Mouse (Mus musculus): ENCODE results near the gene Tcf12.

Tcf12 gene

DNA sequence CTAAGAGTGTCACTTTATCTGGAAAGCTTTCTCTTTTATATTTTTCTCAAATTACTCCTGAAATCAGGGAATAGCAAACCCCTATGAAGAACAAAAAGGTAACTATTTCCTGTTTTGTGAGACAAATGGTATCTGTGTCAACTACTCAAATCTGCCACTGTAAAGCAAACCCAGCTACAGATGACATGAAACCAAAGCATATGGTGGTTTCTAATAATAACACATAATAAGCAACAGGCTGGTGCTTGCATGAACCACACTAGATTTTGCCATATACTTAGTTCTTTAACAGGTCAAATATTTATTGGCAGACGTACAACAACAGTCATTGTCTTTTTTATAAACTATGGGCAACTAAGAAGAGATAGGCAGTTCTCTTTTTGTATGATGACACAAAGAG is 253.7 kb downstream of the Tcf12 start:
- in situ Hi-C loops (cut with MboI; ENCODE audit: unreplicated experiment in 2 of 2), result no loop called here

DNA sequence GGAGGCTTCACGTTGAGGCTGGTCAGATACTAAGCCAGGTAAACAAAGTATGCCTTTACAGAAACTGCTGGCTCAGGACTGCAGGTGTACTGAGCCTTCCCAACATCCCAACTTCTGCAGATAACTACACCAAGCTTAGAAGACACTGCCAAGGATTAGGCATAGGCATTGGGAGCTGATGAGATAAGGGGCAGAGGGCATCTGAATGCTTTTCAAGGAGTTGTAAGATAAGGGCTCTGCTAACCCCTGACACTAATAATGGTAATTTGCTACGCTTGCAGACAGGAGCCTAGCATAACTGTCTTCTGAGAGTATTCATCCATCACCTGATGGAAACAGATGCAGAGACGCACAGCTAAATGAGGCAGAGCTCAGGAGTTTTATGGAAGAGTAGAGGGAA is 257.8 kb downstream of the Tcf12 start:
- in situ Hi-C loops (cut with MboI; ENCODE audit: unreplicated experiment in 2 of 2), result no loop called here

DNA sequence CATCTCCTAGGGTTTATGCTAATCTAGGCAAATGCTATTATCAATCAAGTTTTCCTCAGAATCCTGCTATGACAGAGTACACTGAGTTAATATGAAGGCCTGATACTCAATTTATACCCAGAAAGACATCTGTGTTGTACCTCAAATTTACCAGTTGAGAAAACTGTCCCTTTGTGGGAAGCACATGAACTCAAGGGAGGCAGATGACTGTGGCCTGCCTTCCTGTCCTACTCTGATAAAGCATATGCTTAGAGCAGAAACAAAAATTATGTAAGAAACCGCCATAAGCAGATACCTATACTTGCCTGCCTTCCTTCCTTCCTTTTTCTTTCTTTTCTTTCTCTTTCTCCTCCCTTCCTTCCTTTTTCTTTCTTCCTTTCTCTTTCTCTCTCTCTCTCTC is 261.4 kb downstream of the Tcf12 start:
- in situ Hi-C loops (cut with MboI; ENCODE audit: unreplicated experiment in 2 of 2), result no loop called here

DNA sequence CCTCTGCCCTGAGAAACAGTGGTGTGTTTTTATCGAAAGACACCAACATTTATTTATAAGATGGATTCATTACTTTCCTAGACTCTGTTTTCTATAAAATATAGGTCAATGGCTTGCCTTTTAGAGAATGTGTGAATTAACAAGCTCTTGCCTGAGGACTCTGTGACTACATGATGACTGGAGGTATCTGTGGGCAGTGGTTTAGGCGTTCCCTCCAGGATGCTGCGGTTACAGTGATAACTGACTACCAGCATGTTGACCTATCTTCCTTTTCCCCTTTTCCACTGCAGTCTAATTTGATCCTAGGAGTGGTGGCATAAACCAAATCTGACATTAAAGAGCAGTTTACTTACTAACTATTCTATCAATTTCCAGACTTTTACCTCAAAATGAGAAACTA is 263.3 kb downstream of the Tcf12 start:
- in situ Hi-C loops (cut with MboI; ENCODE audit: unreplicated experiment in 2 of 2), result no loop called here

DNA sequence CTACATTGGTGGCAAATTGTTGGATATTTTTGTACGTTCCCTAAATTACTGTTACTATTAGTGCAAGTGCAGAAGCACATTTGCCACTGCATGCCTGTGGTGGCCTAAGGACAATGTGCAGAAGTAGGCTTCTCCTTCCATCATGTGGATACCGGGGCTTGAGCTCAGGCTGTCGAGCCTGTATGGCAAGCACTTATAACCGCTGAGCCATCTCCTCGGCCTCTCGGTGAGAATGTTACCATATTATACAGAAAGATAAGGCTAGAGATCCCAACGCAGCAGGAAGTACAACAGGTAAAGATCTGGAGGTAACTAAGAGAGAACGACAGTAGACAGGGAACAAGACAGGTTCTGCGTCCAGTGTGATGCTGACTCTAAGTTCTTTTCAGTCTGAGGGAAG is 263.8 kb downstream of the Tcf12 start:
- in situ Hi-C loops (cut with MboI; ENCODE audit: unreplicated experiment in 2 of 2), result no loop called here

DNA sequence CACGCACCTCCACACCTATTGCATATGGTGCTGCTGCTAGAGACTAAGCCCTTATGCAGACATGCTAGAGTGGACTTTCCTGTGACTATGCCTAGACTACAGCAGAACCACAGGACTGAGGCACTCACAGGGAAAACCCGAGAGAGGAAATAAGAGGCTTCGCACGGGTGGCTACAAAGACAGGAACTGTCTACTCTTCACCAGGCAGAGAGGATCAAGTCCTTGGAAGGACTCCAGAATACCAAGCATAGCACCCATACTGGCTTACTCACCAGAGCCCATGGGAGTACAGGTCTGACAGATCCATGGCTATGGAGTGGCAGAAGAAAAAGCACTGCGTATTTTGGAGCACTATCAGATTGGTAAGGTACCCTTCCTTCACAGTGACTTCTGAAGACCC is 269.8 kb downstream of the Tcf12 start:
- in situ Hi-C loops (cut with MboI; ENCODE audit: unreplicated experiment in 2 of 2), result no loop called here

DNA sequence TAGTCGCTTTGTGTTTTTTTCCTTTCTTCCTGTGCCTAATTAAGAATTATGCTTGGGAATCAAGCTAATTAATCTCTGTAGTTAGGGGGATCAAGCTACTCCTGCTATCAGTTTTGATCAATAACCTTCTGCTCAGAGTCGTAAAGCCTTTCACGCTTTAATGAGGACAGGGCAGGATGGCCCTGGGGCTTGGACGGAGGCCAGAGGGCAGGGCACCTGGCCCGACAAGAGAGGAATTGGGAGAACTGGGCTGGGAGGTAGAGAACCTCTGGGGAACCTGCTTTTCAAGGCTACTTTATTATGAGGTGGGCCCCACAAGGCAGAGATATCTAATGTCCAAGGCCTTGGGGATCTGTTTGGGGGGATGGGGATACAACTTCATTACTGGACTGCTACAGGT is 274.3 kb downstream of the Tcf12 start:
- in situ Hi-C loops (cut with MboI; ENCODE audit: unreplicated experiment in 2 of 2), result loop anchor here (10.0 kb wide), 1 partner anchor 117 kb away; no protein-coding TSS in a partner anchor

DNA sequence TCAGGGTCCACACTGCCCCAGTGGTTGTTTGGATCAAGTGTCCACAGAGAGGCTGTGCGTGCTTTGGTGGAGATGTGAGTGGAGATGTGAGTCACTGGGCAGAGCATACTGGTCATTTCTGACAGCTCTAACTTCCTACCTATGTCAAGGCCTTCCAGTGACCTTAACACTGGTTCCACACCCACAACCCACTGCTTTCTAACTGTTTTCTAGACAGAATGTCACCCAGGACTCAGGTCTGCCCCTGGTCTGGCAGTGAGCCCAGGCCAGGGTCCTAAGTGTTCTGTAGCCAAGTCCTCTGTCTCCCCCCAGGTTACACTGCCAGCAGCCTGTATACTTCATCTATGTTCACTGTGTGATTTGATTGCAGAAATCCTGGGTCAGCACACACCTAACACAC is 275.3 kb downstream of the Tcf12 start:
- in situ Hi-C loops (cut with MboI; ENCODE audit: unreplicated experiment in 2 of 2), result loop anchor here (10.0 kb wide), 1 partner anchor 118 kb away; no protein-coding TSS in a partner anchor

DNA sequence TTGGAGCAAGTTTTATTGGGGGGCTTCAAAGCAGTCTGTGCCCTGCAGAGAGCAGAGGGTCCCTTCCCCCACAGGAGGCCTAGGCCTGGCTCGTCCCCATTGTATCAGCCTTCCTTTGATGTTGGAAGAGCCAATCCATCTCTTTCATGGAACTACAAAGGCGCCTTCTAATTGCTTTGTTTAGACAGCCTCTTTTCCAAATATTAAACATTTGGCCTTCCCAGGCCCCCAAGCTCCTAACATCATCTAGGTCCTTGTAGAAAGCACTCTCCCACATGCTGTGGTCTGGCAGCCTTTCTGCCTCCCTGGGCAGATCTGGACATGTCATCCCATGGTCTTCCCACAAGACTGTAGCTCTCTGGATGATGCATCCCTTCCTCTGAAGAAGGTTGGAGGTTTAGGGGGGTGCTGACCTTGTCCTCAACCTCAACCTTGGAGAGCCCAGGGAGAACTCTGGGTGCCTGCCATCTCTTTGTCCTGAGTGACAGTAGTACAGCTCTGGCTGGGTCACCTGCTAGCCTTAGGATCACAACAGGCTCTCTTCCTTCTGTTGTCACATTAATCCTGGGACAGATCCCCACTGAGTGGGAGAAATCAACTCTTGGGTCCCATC is 276.4 kb downstream of the Tcf12 start:
- in situ Hi-C loops (cut with MboI; ENCODE audit: unreplicated experiment in 2 of 2), result loop anchor here (10.0 kb wide), 1 partner anchor 119 kb away; no protein-coding TSS in a partner anchor

DNA sequence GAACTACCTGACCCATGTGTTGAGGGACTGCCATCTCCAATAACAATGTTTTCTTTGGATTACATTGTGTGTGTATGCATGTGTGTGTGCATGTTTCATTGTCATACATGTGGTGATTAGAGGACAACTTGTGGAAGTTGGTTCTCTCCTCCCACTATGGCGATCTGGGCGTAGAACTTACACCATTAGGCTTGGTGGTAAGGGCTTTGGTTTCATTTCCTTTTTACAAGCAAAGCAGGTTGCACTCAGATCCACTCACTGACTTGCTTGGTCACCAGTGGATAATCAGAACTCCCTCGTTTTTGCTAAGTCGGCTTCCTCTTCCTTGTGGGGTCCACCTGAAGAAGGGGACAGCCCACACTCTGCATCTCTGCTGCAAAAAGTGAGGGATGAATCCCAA is 277.0 kb downstream of the Tcf12 start:
- in situ Hi-C loops (cut with MboI; ENCODE audit: unreplicated experiment in 2 of 2), result loop anchor here (5.0 to 10.0 kb wide), 4 partner anchors 120 to 573 kb away; no protein-coding TSS in a partner anchor

DNA sequence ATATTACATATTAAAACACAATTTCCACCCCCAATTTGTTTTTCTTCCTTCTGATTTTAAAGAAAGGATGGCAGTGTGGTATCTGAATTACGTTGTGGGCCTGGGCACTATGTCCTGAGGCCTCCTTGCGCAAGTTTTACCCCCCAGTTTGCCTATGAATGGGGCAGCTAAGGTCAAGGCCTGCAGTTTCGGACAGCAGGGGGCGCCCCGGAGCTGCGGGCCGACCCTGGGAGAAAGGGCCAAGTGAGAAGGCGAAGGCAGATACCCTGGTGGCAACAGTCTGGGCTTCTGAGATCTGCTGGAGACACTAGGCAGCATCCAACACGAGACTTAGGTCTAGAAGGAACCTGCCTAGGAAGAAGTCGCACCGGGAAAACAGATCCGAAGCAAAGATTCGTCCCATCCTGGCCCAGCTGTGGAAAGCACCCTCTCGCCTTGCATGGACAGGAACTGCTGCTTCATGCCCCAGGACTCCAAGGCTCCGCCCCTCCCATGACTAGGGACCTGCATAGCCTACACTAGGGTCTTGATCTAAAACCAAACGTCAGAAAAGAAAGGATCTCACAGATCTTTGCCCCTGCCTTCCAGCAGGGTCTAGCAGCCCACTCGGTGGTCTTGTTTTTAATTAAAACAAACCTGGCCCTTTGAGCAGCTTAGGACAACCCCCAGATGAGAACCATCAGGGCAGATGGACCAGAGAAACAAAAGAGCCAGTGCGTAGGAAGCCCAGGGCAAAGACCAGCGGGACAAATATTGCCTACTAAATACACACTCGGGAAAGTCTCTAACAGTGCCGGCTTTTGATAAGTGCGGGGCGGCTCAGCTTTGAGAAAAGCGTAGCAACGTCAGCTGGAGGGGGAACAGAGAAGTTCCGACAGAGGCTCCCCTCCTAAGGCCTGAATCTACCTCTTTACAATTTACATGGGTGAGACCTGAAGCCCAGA is 279.6 kb downstream of the Tcf12 start:
- in situ Hi-C loops (cut with MboI; ENCODE audit: unreplicated experiment in 2 of 2), result loop anchor here (5.0 to 10.0 kb wide), 4 partner anchors 123 to 575 kb away; no protein-coding TSS in a partner anchor

DNA sequence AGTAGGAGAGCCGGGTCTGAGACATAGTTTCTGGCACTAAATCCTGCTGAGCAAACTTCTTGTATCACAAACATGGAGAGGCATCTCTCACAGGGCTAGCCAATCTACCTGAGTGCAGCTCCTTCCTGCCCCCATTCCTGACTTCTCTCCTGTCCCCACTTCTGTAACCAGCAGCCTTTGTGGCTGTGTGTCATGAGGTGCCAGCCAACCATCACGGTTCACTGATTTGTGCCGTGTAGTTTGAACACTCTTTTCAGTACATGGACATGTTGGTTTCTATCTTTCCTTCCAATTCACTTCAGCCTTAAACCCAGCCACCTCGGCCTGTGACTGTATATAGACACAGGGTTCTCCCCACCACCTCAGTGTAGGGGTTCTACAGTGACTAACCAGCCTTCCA is 280.7 kb downstream of the Tcf12 start:
- in situ Hi-C loops (cut with MboI; ENCODE audit: unreplicated experiment in 2 of 2), result loop anchor here (5.0 to 10.0 kb wide), 4 partner anchors 124 to 576 kb away; no protein-coding TSS in a partner anchor

DNA sequence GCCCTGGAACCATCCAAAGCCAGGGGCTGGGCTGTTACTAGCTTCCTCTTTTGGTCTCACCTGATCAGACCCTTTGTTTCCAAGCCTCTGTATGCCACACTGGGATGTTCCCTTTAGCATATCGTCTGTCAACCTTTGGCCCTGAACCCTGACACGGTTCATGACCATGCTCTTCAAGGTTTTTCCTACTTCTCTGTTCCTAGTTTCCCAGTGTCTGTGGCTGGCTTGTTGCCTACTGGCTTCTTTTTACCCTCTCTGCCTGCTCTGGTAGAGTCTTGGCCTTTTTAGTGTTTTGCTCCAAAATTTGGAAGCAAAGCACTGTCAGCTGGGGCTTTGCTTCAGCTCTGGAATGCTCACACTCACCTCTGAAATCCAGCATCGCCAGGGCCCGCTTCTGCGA is 281.3 kb downstream of the Tcf12 start:
- in situ Hi-C loops (cut with MboI; ENCODE audit: unreplicated experiment in 2 of 2), result loop anchor here (5.0 to 10.0 kb wide), 4 partner anchors 124 to 577 kb away; no protein-coding TSS in a partner anchor

DNA sequence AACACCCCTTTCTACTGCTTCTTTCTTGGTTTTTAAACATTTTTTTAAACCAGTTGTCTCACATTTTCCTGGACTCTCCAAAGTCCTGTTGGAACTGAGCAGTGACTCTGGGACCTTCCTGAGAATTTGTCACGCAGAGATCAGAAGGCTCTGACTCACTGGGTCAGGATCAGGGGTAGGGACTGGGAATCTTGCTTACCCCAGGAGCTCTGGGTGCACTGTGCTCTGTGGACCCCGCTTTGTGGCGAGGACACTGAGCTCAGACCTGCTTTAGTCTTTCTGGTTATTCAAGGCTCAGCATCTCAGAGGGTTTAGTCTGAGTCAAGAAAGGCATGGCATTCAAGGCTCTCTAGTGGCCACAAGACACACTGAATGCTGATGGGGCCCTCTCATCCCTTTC is 281.9 kb downstream of the Tcf12 start:
- in situ Hi-C loops (cut with MboI; ENCODE audit: unreplicated experiment in 2 of 2), result loop anchor here (5.0 to 10.0 kb wide), 4 partner anchors 125 to 578 kb away; no protein-coding TSS in a partner anchor

DNA sequence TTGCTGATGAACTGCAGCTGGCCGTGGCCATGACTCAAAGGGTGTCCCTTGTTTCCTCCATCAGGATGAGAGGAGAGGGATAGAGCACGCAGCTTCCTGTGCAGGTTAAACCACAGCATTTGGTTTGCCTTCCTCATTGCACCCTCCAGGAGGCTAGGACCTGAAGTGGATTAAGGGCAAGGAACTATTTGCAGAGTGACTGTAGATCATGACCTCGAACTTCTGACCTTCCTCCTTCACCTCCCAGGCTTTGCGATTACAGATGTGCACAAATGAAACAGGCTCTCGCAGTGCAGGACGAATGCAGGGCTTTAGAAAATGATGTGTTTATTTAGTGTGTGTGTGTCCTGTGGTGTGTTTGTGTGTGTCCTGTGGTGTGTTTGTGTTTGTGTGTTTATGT is 282.5 kb downstream of the Tcf12 start:
- in situ Hi-C loops (cut with MboI; ENCODE audit: unreplicated experiment in 2 of 2), result no loop called here

DNA sequence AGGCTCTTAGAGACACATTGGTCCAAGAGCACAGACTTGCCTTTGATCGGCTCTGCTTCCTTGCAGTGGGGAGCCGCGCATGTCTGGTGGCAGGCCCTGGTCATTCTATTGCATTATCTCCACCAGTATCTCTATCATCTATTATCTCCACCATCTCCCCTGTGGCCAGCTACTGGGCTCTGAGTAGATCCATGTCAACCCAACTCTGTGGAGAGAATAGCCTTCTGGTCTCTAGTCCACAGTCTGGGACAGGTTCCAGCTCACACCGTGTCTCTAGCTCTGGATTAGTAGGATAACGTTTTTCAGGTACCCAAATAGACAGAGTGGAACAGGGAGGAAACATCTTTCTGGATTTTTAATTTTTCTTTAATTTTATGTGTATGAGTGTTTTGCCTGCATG is 284.3 kb downstream of the Tcf12 start:
- in situ Hi-C loops (cut with MboI; ENCODE audit: unreplicated experiment in 2 of 2), result no loop called here

DNA sequence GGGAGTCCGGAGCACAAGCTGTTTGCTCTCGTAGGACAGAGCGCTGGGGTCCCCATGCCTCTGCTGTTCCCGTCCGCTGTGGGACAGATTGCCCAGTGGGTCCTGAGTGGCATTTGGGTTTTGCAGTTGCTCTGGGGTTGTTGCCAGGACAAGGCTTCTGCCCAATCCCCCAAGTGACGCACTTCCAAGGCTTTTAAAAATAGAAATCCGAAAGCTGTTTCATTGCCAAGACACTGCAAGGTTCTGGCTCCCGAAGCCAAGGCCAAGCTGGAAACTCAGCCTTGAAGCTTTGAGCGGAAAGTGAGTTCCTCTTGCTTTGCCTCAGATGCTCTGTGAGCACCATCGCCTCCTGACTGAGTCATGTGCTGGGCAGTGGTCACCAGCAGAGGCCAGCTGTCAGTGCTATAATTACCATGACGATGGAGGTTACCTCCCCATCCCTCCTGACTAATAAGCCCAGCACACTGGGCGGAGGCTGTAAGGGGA is 285.6 kb downstream of the Tcf12 start:
- in situ Hi-C loops (cut with MboI; ENCODE audit: unreplicated experiment in 2 of 2), result no loop called here

DNA sequence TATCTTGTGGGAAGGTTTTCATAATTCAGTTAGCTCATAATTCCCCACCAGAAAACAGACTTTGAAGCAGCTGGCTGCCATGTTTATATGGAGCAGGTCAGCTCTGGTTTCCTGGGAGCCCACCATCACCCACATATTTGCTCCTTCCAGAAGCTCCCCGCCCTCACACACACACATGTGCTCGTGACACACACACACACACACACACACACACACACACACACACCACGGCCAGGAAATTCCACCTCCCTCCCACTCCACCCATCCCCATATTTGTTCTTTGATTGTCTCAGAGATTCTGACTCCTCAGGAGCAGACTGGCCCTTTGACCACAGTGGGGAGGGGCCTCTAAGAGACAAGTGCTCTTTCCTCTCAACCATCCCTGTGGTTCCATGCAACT is 289.7 kb downstream of the Tcf12 start:
- in situ Hi-C loops (cut with MboI; ENCODE audit: unreplicated experiment in 2 of 2), result loop anchor here in 1 of 2 experiments (25.0 kb wide), 1 partner anchor 1115 kb away; the partner anchor contains the start of gene Pygo1

DNA sequence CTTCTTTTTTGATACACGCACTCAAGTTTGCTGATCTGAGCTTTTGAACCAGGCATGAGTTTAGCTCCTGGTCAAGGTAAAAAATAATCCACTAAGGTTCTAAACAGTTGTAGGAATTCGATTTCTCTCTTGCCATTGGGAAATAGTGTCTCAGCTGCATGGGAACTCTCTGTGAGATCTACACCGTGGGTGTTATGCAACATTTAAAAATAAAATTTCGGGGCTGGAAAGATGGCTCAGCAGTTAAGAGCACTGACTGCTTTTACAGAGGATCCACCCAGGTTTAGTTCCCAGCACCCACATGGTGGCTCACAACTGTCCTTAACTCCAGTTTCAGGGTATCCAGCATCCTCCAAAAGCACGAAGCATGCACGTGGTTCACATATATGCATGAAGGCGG is 293.2 kb downstream of the Tcf12 start:
- in situ Hi-C loops (cut with MboI; ENCODE audit: unreplicated experiment in 2 of 2), result loop anchor here in 1 of 2 experiments (10.0 to 25.0 kb wide), 2 partner anchors 274 to 1119 kb away; partner anchors contain the start of gene Pygo1

DNA sequence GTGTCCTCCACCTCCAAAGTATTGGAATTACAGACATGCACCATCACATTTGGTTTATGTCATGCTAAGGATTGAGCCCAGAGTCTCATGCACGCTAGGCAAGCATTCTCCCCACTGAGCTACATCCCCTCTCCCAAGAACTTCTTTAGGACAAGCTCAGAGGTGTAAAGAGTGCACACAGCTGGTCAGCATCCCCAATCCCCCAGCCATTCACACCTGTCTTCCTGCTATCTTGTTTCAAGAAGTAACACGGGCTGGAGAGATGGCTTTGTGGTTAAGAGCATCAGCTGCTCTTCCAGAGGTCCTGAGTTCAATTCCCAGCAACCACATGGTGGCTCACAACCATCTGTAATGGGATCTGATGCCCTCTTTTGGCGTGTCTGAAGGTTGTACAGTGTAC is 295.6 kb downstream of the Tcf12 start:
- in situ Hi-C loops (cut with MboI; ENCODE audit: unreplicated experiment in 2 of 2), result loop anchor here in 1 of 2 experiments (10.0 to 25.0 kb wide), 2 partner anchors 271 to 1121 kb away; partner anchors contain the start of gene Pygo1

DNA sequence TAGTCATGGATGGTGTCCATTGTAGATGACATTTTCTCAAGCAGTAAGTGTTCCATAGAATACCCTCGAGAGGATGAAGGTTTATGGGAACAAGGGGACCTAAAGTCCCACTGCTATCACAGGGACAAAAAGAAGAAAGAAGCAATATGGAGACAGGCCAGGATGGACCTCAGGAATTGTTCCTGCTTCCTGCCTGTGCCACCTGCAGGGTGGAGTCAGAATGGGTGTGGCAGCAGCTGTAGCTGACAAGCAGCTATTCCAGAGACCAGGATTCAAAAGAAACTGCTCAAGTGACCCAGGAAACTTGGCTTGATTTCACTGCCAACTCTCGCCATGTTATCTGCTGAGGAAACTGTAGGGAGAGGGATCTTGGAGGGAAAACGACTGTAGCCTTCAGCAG is 298.1 kb downstream of the Tcf12 start:
- in situ Hi-C loops (cut with MboI; ENCODE audit: unreplicated experiment in 2 of 2), result loop anchor here in 1 of 2 experiments (10.0 to 25.0 kb wide), 2 partner anchors 269 to 1124 kb away; partner anchors contain the start of gene Pygo1
